Mouse (Mus musculus) brain, embryonic 14.5 days (tissue): Measurements from ENCODE around the gene Slx4ip. TPM values are rescaled to one million over a fixed set of nuclear protein-coding genes. Genes with fewer than 3 reads are reported as not detected.

Experiments
- DNase-seq: peaks from one replicate; pipeline ENCODE4 v3.0.0-alpha.2; 2011; ENCODE audit warnings: low read depth
- CTCF ChIP-seq: fragments of 200-500 bp; IDR thresholded peaks from 2 replicates; pipeline ENCODE4 v1.5.1; 2012; ENCODE audit warnings: inconsistent platforms, mild to moderate bottlenecking, moderate library complexity, borderline replicate concordance; ENCODE audit not compliant: insufficient read depth, insufficient read length; ENCODE audit errors: extremely low read depth
- POLR2A ChIP-seq: fragments of 200-500 bp; IDR thresholded peaks from 2 replicates; pipeline ENCODE4 v1.6.1; 2012; ENCODE audit warnings: mild to moderate bottlenecking, inconsistent platforms, borderline replicate concordance; ENCODE audit not compliant: poor library complexity, insufficient read depth, insufficient read length, severe bottlenecking; ENCODE audit errors: extremely low read depth
- polyA plus RNA-seq: library from polyadenylated mRNA; depleted of rRNA; stranded (reverse); fragments of >200 nt; gene quantifications from 2 replicates; pipeline ENCODE4 v1.2.3, GENCODE M21; 2012

Slx4ip gene
- polyA plus RNA-seq, 1 experiment = 8.3 TPM

- no peak for TF ChIP-seq CTCF
- no peak for TF ChIP-seq POLR2A
- DNase-seq = no peak
Observed at GRCm38 (mm10) chr2:137080468-137080867, 189.4 kb downstream of the Slx4ip start.

GRCm38 (mm10) chr2:137081001-137081400, 190.0 kb downstream of the Slx4ip start:
- no peak for TF ChIP-seq POLR2A
- no peak for TF ChIP-seq CTCF
- no peak for DNase-seq

- DNase-seq = no peak
- TF ChIP-seq POLR2A = no peak
- no peak for TF ChIP-seq CTCF
Observed at GRCm38 (mm10) chr2:137082896-137083620, 192.0 kb downstream of the Slx4ip start.

- TF ChIP-seq POLR2A = no peak
- TF ChIP-seq CTCF = no peak
- DNase-seq = no peak
Observed at GRCm38 (mm10) chr2:137085257-137085656, 194.2 kb downstream of the Slx4ip start.

- peak; percentile 55 for DNase-seq
- no peak for TF ChIP-seq POLR2A
- TF ChIP-seq CTCF = no peak
Observed at GRCm38 (mm10) chr2:137086621-137087395, 195.8 kb downstream of the Slx4ip start.

GRCm38 (mm10) chr2:137087705-137088104, 196.7 kb downstream of the Slx4ip start:
- no peak for DNase-seq
- TF ChIP-seq CTCF (no peak), POLR2A (no peak)

- no peak for DNase-seq
- TF ChIP-seq POLR2A = no peak
- no peak for TF ChIP-seq CTCF
Observed at GRCm38 (mm10) chr2:137091766-137092522, 200.9 kb downstream of the Slx4ip start.

GRCm38 (mm10) chr2:137092523-137093297, 201.7 kb downstream of the Slx4ip start:
- TF ChIP-seq POLR2A (no peak), CTCF (no peak)
- DNase-seq = peak; percentile 87

- TF ChIP-seq CTCF (no peak), POLR2A (no peak)
- no peak for DNase-seq
Observed at GRCm38 (mm10) chr2:137093298-137093630, 202.2 kb downstream of the Slx4ip start.

GRCm38 (mm10) chr2:137094301-137094700, 203.3 kb downstream of the Slx4ip start:
- no peak for DNase-seq
- TF ChIP-seq POLR2A (no peak), CTCF (no peak)
